Mouse (Mus musculus) c-Kit-positive CD71-negative TER-119-negative erythroid progenitor cells, embryonic 14.5 days (primary cell): Measurements from ENCODE around the gene Helz.
"Not testable (repeated sequence)": the region's sequence is repeated elsewhere in the genome, so short reads cannot be mapped to it uniquely, and the experiment has no call there.

ENCODE experiments used
- DNase-seq: peaks from one replicate; pipeline ENCODE4 v3.0.0-alpha.2; 2013; ENCODE audit warnings: low read depth

Helz gene

DNA sequence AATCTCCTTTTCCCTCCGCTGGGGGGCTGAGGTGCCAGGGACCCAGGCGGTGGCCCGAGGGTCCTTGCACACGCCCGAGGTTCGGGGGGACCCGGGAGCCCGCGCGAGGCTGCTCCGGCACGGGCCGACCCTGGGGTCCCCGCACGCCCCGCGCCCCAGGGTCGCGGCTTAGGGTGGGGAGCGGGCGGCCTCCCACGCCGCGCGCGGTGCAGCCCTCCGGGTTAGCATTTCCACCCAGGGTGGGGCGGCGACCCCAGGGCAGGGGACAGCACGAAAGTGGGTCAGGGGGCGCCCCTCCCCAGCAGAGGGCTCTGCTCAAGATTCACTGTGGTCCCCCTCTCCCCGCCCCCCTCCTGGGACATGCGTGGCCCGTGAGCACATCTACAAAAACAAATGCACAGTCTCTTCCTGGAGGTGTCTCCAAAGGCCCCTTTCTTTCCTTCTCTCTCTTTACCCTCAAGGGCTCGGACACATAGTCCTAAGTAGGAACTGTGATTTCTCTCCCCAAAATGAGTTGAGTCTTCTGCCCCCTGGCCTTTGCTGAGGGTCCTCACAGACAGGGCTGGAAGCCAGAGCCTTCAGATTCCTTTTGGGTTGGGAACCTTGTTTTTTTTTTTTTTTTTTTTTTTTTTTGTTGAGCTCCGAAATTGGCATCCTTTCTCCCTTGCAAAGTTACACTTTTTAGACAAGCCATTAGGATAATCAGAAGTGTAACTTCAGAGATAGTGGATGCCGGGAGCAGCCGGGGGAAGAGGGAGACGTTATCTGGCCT lies 660 bp downstream of the Helz start:
- DNase-seq = no peak

DNA sequence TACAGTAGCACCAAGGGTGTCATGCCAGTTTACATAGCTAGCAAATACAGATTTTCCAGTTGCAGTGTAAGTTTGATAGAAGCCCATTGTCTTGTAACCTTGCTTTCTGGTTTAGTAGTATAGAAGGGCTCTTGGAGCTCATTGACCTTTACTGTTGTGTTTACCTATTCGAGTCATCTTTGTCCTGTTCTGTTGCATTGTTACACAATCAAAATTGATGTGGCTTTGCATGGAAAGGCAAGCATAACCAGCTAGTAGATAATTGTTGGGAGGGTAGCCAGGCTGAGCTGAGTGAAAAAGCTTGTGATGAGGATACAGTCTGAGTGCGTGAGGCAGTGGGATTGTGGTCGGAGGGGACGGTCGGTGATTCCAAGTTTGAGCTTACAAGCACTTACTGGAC lies 12.1 kb downstream of the Helz start:
- no peak for DNase-seq

DNA sequence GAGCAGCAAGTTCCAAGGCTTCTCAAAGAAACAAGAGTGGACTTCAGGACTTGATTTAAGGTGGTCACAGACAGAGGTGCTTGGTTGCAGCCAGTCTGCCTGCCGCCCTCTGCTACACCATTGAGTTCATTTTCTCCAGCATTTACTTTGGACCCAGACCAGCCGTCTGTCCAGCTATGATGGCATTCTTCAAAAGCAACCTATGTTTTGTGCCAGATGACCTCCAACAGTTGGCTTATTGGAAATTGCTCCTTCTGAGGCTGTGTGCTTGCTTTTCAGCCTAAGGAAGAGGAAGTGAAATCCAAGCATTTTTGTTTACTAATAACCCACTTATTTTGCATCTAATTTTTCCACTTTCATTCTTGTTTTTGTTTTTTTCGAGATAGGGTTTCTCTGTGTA lies 19.7 kb downstream of the Helz start:
- no peak for DNase-seq

DNA sequence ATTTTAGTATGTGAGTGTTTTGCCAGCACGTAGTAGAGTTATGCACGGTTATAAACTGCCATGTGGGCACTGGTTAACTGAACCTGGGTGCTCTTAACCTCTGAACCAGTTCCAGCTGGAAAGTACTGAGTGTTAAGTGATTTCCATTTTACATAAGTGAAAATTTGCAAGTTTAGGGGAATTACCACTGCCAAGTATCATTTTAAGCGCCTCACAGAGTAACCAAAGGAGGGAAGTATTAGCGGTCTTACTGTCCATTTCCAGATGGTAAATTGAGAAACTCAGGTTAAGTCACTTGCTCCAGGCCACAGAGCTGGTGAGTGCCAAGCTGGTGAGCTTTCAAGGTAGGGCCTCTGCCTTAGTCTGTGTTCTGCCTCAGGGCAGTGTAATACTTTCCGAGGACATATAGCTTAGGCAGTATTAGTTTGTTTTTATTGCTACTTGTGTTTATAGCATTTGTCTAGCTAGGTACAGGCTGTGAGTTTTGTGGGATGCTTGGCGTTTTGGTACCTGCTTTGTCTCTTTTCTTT lies 20.8 kb downstream of the Helz start:
- DNase-seq = no peak

DNA sequence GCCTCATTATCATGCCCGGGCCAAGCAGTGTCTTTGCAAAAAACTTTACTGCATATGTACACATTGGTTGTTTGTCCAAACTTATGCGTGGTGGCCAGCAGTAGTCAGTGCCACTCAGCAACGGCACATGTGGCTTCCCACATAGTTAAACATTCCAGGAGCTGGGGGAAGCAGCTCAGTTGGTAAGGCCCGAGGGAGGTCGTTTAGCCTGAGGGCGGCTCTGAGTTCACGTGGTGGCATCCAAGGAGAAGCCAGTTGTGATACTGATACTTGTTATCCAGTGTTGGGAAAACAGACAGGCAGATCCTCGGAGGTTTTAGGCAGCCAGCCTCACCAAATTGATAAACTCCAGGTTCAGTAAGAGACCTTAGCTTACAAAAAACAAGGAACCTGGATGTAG lies 23.2 kb downstream of the Helz start:
- not testable (repeated sequence) for DNase-seq

DNA sequence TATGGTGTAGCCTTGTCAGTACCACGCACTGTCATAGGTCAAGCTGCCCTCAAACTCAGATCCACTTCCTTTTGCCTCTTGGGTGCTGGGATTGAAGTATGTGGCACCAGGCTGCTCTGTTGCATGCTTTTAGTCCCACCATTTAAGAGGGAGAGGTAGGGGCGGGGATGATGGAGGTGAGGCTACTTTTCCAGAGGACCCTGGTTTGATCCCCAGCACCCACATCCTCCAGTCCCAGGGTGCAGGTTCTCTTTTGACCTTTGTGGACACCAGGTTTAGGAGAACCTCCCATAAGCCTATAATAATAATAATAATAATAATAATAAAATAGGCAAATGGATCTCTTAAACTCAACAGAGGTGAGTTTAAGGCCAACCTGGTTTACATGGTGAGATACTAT lies 23.6 kb downstream of the Helz start:
- DNase-seq = no peak

DNA sequence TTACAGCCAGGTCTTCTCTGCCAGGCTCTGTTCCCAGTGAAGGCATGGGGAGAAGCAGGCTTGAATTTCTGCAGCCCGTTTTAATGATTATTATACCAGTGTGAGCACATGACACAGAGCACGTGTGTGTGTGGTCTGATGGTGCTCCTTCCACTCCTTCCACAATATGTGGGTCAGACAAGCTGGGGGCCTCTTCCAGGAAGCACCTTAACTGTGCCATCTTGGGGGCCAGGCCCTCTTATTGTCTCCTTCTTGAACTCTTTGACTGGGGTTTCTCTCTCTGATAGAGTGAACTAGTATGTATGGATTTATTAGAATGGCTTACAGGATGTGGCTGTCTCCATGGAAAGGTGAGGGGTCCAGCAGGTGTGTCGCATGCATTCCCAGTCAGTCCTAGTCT lies 24.8 kb downstream of the Helz start:
- no peak for DNase-seq

DNA sequence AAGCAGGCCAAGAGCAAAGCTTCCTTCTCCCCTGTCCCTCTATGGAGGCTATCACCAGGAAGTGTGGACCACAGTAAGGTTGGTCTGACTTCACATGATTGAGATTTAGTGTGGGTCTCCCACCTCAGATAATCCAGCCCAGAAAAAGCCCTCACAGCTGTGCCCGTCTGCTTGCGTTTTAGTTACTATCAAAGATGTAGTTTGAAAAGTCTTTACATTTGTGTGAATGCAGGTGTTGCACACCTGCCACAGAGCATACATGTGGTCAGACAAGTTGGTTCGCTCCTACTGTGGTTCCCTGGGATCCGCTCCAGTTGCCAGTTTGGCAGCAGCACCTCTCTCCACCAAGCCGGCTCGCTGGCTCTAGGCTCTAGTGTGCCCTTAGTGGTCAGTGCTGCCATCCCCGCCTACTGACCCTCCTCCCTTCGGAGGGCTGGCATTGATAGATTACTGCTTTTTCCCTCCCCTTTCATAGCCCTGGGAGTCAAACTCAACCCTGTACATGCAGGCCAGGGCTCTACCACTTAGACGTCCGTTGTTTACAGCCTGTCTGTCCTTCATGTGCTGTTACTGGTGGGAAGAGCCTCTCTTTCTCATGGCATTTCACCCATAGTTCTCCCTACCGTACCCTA lies 25.4 kb downstream of the Helz start:
- no peak for DNase-seq

DNA sequence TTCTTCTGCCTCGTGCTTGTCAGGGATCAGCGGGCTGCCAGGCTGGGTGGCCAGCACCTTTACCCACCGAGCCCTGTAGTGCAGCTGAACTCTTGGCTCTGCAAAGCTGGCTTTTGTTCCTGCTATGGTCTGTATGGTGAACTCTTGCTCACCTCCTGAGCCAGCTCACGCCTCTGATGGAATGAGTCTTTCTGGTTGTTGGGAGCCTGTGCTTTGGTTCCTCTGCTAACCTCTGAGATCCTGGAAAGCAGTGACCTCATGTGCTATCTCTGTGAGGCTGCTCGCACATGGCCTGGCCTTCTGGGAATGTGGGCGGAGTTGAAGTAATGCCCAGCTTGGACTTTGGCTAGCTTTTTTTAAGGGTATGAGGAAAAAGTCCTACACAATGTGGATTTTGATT lies 26.1 kb downstream of the Helz start:
- no peak for DNase-seq

DNA sequence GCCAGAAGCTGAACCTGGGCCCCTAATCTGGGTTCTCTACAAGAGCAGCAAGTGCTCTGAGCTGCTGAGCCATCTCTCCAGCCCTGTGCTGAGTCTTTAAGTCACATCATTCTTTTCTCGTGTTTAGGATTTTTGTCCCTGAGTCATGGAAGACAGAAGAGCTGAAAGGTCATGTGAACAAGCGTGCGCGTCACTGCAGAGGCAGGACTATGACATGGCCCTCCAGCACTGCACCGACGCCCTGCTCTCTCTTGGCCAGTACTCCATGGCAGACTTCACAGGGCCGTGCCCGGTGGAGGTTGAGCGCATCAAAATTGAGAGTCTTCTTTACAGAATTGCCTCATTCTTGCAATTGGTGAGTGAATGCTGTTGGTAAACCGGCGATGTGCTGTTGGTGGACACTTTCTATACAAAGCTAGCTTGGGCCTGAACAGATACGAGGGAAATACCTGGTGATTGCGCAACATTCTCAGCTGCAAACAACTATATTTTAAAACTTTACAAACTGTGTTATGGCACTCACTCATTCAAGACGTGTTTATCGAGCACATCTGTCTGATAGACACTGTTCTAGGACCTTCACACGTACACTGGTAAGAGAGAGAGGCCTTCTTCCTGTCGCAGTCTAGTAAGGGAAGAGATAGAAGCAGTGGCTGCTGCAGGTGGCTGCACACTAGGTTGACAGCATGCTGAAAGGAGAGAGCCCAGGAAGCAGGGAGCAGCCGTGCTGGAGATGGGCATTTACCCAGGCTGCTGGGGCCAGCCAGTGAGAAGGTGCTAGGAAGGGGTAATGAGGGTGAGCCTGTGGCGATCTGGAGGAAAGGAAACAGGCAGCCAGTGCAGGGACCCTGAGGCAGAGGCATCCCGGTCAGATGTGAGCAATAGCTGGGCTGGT lies 27.3 kb downstream of the Helz start:
- DNase-seq = no peak

DNA sequence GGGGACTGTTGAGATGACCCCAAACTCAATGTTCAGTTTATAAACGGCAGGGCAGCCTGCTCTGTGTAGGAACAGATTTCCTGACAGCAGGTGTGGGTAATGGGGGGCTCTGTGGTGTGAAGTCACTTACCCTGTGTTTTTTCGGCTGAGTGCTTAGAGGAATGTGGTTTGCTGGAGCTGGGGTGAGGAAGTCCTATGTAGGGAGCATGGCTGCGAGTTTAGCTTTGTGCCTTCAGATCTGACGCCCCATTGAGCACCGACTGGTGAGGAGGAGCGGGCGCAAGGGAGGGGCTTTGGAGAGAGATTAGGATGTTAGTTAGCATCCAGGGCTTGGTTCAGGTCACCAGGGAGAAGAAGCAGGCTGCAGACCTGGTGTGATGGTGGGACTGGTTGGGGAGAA lies 28.5 kb downstream of the Helz start:
- no peak for DNase-seq

DNA sequence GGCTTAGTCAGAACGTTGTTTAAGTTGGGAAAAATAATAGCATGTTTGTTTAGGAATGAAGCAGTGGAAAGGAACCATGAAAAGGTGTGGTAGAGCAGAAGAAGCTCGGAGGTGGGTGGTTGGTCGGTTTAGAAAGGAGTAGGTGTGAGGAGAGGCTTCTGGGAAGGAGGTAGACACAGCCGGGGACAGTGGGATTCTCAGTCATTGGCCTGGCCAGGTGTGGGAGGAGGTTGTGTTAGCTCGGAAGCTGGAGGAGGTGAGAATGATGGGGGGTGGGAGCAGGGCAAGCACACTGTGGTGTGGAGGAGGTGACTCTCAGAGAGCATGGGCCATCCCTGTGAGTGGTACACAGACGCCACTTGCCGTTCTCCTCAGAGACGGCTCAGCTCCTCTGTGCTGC lies 29.7 kb downstream of the Helz start:
- DNase-seq = no peak

DNA sequence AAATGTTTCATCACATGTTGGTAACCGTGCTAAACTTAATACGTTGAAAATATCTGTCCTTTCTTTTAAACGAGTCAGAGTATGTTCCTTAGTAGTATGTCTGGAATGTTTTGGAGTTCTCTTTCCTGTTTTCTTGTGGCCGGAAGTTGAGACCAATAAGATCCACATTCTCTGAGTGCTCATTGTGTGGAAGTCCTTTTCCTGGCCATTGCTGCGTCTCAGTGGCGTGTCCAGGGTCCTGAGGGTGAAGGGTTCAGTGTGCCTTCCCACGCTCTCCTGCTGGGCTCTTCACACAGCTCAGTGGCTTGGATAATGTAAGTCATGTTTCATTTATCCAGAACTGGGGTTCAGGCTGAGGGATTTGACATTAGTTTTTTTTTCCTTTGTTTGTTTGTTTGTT lies 30.5 kb downstream of the Helz start:
- DNase-seq = no peak

DNA sequence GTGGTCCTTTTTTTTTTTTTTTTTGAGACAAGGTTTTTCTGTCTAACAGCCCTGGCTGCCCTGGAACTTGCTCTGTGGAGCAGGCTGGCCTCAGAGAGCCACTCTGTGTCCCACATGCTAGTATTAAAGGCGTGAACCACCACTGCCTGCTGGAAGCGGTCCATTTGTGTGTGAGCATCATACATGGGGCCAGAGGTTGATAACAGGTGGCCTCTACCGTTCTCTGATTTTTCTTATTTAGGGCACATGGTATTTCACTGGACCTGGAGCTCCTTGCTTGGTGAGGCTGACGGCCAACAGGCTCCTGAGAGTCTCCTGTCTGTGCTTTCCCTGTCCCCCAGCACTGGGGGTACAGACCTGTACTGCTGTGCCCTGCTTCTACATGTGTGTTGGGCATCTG lies 33.1 kb downstream of the Helz start:
- DNase-seq = no peak

DNA sequence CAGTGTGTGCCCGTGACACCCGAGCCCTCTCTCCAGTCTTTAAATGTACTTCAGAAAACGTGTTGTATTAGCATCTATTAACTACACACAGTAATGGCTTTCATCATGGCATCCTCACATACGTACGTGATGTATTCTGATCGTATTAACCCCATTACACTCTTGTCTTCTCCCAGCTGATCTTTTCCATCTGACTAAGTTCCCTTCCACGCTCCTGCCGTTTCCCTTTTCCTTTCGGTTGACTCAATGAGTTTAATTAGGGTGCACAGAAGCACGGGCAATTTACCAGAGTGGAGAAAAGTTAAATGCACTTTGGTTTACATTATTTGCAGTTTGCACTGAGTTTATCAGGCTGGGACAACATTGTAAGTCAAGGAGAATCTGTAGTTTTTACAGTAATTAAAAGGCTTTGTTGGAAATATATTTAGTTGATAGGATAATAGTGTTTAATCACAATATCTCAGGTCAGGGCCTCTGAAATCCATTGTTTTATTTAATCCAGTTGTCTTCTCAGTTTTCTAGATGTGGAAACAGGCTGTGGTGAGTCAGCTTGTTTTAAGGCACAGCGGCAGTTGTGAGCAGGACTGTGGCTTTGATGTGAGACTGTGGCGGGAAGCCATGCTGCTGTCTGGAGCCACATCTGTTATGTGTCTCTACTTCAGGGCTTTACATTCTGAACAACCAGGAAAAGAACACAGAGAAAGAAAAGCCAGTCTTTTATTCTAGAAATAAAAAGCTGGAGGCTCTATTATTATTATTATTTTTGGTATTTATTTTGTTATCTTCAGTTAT lies 37.1 kb downstream of the Helz start:
- no peak for DNase-seq

DNA sequence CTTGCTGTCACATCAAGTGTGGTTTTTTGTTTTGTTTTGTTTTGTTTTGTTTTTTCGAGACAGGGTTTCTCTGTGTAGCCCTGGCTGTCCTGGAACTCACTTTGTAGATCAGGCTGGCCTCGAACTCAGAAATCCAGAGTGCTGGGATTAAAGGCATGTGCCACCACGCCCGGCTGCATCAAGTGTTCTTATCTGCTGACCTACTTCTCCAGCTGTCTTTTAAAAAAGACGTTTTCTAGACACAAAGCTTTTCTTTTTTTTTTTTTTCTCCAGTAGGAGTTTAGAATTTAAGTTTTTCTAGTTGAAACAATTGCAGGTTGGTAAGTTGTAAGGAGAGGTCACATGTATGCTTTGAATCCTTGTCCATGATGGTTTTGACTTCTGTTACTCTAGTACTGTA lies 38.4 kb downstream of the Helz start:
- not testable (repeated sequence) for DNase-seq

DNA sequence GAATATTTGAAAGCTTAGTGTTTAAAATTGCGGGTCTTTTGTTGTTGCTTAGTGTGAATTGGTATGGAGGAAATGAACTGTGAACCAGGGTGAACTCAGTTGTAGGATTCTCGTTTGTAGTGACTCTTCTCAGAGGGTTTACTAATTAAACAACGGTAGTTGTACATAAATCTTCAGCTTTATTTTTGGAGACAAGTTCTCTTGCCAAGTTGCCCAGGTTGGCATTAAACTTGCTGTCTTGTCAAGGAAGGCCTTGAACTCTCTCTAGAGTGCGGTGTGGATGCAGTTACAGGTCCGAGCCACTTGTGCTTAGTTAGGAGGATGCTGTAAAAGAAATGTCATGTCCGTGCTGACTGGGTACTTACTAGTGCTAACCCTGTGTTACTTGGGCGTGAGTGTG lies 39.4 kb downstream of the Helz start:
- no peak for DNase-seq

DNA sequence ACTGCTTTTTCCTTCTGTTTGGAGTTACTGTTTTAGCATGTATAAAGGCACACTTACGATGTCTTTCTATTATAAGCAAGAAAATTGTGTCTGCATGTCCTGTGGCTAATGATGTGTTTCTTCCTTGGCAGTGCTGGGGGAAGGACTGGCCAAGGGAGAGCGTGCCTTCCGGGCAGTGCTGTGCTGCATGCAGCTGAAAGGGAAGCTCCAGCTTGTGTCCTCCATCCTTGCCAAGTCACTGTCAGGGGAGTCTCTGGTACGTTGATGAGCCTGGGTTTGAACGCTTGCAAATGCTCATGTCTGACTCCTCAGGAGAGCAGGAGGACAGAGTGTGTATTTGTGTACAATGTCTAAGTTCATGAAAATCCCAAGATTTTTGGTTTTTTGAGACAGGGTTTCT lies 44.8 kb downstream of the Helz start:
- no peak for DNase-seq

DNA sequence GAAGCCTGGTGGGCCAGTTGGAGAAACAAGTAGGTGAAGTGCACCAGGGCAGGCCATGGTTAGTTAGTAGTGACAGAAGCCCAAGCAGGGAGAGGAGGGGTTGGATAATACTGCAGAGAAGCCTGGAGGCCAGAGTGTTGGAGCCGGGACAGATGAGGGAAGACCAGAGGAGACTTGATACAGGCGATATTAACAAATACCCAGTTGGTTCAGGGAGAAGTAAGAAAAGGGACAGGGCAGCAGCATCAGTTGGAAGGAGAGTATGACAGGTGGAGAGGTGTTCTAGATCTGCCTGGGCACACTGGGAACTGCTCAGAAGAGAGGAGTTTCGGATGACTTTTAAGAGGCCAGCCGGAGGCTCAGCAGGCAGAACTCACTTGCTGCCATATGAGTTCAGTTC lies 49.7 kb downstream of the Helz start:
- no peak for DNase-seq

DNA sequence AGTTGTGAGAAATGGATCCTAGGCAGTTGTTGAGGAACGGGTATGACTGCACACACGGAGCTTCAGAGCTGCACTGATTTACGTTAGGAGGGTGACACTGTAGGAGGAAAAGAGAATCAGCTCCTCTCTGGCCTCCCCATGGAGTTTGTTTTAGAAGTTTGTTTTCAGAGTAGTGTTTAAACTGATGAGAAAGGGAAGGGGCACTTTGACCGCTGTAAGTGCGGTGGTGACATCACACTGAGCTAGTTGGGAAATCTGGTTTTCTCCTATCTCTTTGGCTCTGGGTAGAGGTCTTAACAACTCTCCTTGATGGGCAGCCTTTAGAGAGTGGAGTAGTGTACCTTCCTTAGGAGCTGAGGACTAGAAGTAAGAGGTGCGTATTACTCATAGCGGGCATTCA lies 58.0 kb downstream of the Helz start:
- DNase-seq = no peak

DNA sequence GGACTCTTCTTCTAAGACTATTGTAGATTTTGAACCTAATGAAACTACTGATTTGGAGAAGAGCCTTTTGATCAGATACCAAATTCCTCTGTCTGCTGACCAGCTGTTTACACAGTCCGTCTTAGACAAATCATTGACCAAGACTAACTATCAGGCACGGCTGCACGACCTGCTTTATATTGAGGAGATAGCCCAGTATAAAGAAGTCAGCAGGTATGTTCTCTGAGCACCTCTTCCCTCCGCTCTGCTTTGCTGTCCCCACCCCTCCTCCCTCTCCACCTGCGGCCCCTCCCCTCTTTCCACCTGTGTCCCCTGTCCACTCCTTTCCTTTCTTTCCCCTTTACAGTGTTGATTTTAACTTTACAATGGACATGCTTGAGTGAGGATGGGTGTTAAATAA lies 66.2 kb downstream of the Helz start:
- DNase-seq = no peak

DNA sequence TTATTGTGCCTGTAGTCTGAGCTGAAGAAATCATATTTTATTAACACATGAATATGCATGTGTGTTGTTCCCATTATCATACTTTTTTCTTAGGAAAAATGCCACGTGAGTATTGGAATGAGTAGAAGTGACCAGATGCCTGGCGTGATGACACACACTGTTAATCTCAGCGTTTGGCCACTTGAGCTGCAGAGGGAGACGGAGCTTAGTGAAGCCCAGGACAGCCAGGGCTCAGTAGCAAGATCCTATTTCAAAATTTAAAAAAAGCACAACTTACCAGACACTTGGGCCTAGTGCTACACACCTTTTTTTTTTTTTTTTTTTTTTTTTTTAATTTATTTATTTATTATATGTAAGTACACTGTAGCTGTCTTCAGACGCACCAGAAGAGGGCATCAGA lies 68.0 kb downstream of the Helz start:
- DNase-seq = no peak
